Mouse (Mus musculus) frontal cortex, adult 2 months (tissue): Measurements from ENCODE around the gene Med19. TPM values are rescaled to one million over a fixed set of nuclear protein-coding genes. Genes with fewer than 3 reads are reported as not detected.
"Not testable (repeated sequence)": the region's sequence is repeated elsewhere in the genome, so short reads cannot be mapped to it uniquely, and the experiment has no call there.

ENCODE experiments used
- DNase-seq, 2 experiments: peaks; one replicate each; pipeline ENCODE4 v3.0.0; 2022; ENCODE audit warnings: low spot score in 1 of 2; ENCODE audit errors: extremely low spot score in 1 of 2
- polyA plus RNA-seq: library from polyadenylated mRNA; depleted of rRNA; stranded (reverse); fragments of >200 nt; gene quantifications from 2 replicates; pipeline ENCODE4 v1.2.3, GENCODE M21; 2012

Med19 gene
- polyA plus RNA-seq, 1 experiment = 27.7 TPM

DNA sequence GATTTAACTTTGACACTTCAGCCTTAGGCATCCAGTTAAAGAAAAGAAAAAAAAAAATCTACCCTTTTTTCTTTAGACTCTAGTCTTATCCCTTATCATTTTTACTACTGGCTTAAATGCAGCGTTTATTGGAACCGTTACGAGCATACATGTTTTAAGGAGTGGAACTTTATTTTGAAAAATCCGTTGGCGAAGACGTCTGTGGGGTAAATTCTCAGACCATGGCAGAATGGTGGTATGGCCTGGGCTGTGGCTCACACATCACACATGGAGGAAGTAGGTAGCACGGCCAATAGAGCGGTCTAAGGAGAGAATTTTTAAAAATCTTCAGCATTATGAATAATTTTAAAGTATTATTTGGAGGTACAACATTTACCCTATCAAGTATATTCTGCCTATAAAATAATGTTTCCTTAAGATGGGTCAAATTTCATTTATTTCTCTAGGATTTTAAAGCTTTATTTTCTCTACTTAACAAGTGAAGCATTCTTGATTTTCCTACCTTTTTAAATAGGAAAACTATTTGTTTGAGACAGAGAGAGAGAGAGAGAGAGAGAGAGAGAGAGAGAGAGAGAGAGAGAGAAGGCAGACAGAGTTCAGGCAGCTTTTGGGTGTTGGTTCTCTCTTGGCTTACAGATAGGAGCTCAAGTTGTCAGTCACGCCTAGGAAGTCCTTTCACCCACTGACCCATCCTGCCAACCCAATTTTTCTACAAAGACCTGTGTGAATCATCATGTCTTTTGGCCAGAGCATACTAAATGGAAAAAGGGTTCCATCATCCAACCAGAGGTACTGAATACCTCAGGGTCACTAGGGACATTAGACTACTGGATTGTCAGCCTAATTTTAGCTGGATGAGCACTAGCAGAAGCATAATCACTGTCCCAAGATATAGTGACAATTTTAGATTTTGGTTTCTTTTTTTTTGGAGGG, 38.5 kb downstream of the Med19 start:
- DNase-seq = peak in 1 of 2 experiments; percentile 16

- DNase-seq = no peak
Measured at GRCm38 (mm10) chr2:84717357-84717756, 39.2 kb downstream of the Med19 start.

DNA sequence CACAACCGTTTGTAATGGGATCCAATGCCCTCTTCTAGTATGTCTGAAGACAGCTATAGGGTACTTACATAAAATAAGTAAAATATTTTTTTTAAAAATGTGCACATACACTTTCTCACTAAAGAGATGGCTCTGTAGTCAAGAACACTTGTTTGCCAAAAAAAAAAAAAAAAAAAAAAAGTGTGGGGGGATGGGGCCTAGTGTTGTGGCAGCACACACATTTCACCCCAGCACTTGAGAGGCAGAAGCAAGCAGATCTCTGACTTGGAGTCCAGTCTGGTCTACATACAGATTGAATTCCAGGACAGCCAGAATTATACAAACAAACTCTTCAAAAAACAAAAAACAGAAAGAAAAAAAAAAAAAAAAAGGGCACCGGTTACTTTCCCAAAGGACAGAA, 42.5 kb downstream of the Med19 start:
- no peak for DNase-seq

DNA sequence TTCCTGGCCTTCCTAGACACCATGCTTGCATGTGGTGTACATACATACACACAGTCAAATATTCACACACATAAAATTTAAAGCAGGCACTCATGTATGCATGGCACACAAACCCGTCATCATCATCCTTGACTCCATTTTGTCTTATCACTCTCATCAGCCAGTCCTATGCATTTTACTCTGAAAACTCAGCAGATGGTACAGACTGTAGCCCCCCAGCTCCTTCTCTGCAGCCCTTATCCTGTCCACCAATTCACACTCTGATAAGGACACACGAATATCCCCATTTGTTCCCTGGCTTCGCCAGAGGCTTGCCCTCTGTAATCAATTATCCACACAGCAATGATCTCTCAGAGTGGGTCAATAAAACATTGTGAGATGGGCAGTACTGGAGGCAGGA, 43.0 kb downstream of the Med19 start:
- no peak for DNase-seq

GRCm38 (mm10) chr2:84723856-84724255, 45.7 kb downstream of the Med19 start:
- no peak for DNase-seq

- DNase-seq = no peak
Measured at GRCm38 (mm10) chr2:84725770-84726169, 47.6 kb downstream of the Med19 start.

GRCm38 (mm10) chr2:84726716-84727115, 48.5 kb downstream of the Med19 start:
- no peak for DNase-seq

DNA sequence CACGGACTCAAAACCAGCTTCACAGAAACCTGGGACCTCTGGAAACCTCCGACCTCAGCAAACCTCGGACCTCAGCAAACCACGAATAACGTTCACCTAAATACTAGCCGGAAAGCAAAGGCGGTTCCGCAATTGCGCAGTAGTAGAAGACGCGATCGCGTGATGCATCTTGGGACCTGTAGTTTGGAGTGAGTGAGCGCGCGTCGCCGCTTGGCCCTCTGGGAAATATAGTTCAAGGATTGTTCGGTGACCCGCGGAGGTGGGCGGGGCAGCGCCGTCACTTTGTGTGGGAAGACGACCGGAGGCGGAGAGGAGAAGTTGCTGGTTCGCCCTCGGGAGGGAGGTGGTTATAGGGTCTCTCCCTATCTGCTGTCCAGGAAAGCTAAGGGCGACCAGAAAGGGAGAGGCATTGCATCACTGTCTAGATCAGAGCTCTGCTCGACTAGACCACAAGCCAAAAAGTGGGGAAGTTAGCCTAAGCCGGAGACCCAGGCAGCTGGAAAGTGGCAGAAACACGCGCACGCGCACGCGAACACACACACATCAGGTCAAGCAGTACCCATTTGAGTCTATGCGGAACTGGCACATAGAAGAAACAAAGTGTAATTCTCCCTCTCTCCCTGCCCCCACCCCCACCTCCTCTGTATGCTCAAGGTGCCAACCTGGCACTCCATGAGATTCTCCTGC, 49.1 kb downstream of the Med19 start, which contains the start of gene Clp1:
Clp1 (minus strand) TSS at position 179 of the 687 bp plus-strand sequence.
- DNase-seq = peak; percentile 95 to 99

DNA sequence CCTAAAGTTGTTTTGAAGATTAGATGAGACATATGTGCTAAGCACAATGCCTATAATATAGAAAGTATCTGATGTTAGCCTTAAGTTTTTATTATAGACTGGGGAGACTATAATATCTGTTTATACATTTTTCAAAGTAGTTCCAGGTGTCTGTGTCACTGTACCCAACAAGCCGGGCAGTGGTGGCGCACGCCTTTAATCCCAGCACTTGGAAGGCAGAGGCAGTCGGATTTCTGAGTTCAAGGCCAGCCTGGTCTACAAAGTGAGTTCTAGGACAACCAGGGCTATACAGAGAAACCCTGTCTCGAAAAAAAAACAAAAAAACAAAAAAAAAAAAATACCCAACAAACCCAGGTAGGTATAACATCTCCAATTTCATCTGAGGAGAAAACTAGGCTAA, 50.0 kb downstream of the Med19 start:
- DNase-seq = not testable (repeated sequence)

DNA sequence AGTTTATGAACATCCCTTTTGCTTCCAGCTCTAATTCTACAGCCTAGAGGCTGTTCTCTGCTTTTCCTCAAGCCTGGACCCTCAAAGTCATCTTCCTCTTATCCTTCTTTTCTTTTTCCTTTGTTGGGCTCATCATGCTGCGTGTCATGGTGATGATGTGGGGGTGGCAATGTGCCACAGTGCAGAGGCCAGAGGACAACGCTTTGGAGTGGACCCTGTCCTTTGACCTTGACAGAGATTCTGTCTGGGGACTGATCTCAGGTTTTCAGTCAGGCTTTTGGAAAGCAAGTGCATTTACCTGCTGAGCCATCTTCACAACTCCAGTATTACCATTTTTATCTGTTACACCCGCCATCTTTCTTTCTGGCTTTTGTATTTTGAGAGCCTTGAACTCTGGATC, 53.0 kb downstream of the Med19 start:
- no peak for DNase-seq

DNA sequence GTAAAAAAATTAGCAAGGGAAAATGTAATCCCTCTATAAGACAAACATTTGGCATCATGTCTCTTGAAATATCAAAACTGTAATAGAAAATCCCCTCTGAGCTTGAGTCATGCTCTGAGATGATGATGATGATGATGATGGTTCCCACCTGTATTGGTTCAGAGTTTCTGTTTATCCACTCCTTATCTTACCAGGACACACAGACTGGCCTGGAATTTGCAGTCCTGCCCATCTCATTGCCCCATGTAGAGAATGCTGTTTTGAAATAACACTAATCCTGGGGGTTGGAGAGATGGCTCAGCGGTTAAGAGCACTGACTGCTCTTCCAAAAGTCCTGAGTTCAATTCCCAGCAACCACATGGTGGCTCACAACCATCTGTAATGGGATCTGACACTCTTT, 54.2 kb downstream of the Med19 start:
- DNase-seq = no peak

GRCm38 (mm10) chr2:84733579-84734300, 55.5 kb downstream of the Med19 start, which contains the start of gene Ypel4:
Gene Ypel4 (plus strand): TSS chr2:84734058.
- DNase-seq = peak; percentile 70 to 81

DNA sequence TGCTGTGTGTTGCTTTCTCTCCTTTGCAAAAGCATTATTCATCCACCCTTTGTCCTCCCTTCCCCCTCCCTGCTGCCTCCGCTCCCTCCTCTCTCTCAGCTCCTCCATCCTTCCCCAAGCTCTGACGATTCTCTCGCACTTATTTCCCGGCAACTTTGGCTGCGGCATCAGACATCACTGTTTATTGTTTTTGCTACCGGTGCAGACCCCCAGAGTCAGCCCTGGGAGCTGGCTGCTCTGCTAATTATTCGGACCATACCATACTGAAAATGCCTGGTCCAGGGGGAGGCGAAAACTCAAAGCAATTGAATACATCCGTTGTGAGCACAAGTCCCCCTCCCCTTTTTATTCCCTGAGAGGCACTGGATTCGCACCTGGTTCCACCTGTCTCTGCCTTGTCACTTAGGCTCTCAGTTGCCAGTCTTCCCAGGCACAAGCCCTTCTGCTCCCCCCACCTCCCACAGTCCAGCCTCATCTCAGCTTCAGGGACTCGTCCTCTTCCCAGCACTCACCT, 56.2 kb downstream of the Med19 start:
- peak in 1 of 2 experiments; percentile 50 for DNase-seq

GRCm38 (mm10) chr2:84734919-84735318, 56.7 kb downstream of the Med19 start:
- no peak for DNase-seq

- no peak for DNase-seq
Measured at GRCm38 (mm10) chr2:84735346-84735920, 57.2 kb downstream of the Med19 start.

DNA sequence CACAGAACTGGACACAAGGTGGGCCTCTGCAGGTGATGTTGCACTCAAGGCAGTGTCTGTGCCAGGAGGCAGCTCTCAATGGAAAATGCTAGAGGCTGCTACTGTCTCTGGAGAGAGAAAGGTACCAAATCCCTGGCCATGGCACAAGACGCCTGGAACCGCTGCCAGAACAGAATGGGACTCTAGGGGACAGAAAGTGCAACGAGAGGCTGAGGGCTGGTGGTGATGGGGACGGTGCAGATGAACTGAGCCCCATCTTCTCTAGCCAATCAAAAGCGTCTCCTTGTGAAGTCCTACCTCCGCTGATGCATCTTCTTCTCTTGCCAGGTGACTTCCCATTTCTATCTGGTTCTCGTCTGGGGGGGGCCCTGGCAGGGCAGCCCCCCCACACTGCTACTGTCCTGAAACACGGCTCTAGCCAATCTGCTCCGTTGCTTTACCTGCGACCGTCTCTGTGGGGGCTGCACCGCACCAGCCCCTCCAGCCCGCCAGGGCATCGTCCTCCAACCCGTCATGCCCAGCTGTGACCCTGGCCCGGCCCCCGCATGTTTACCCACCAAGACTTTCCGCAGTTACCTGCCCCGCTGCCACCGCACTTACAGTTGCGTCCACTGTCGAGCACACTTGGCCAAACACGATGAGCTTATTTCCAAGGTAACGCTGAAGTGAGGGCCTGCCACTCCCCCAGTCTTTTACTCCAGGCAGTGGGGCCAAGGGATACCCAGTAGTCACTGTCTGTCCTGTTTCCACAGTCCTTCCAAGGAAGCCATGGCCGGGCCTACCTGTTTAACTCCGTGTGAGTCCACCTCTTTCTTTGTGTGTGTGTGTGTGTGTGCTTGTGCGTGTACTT, 58.3 kb downstream of the Med19 start:
- no peak for DNase-seq

DNA sequence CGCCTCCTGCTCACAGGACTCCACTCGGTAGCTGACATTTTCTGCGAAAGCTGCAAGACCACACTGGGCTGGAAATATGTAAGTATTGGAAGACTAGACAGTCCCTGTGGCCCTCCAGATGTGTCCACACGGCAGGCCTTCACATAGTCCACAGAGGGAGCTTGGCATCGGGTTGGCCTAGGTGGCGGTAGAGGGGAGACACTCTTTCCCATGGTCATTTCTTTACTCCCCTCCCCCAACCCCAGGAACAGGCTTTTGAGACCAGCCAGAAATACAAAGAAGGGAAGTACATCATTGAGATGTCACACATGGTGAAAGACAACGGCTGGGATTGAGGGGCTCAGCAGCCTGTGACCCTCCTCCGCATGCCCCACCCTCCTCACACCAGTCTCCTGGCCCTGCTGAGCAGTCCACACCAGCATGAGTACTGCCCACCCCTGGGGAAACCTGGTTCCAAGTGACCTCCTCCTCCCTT, 59.3 kb downstream of the Med19 start:
- DNase-seq = no peak
